Mouse (Mus musculus): ENCODE results near the gene Nfkbie.
A peak's percentile ranks its signal among the peaks of the same experiment; 100 is the strongest.

Nfkbie gene

DNA sequence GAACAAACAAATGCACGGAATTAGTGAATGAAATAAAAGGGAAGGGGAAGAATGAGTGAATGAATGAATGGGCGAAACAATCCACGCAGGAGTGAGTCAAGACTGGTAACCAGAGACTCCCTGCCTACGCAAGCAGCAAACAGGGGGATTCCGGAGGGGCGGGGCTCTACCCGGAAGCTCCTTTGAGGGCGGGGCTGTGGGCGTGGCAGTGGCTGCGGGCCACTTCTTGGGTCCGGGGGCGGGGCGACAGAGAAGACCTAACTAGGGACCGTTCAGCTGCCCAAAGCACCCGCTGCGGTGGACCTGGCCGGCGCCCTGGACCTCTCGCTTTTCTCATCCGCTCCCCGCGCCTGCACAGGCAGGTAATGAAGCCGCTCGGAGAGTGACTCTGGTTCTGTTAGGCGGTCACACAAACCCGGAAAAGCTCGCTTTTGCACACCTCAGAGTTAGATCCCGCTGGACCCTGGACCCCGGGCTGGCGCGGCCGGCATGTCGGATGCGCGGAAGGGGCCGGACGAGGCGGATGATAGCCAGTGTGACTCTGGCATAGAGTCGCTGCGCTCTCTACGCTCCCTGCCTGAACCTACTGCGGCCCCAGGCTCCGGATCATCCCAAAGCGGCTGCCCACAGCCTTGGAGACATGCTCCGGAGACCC, at the start of gene Nfkbie:
Gene Nfkbie (plus strand): TSS at position 252 of the 655 bp plus-strand sequence.
- DNase-seq (ENCODE audit: extremely low read depth, low read depth) = peak; percentile 68

DNA sequence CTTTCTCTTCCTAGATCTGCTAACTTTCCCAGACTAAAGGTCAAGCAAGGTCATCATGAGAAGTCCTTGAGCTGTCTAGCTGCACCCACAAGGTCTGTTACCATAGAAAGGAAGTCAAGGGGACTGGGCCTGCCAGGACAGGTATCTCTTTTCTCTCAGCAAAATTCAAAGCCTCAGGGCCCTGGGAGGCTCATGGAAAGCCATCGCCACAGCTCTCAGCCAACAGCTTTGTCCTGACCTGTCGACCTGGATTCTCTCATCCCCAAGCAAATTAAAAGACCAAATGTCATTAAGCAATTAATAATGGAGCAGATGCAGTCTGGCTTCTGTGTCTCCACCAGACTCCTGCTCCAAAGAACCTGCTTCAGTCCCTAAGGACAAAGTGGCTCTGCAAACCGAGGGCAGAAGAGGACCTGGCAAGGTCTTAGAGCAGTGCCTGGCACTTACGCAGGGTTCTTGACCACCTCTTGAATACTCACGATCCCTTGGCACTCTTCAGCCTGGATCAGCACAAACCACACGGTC, 49.5 kb upstream of the Nfkbie start:
- DNase-seq (ENCODE audit: extremely low read depth, low read depth) = no peak

DNA sequence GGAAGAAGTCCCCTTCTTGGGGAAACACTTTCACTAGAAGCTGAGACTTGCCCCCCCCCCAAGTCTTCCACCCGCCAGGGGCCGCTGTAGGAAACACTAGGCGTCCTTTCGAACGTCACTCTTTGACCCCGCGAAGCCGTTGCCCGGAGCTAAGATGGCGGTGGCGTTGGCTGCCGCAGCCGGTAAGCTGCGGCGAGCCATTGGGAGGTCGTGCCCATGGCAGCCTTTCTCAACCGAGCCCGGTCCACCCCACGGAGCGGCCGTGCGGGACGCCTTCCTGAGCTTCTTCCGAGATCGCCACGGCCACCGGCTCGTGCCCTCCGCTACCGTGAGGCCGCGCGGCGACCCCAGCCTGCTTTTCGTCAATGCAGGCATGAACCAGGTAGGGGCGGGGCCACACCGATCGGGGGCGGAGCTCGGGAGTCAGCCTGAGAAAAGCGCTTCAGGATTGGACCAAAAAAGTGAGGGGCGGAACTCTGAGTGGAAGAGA, 48.8 kb upstream of the Nfkbie start, which contains the start of gene Aars2:
Gene Aars2 (plus strand): TSS at position 142 of the 490 bp plus-strand sequence.
- DNase-seq (ENCODE audit: extremely low read depth, low read depth) = peak; percentile 74

DNA sequence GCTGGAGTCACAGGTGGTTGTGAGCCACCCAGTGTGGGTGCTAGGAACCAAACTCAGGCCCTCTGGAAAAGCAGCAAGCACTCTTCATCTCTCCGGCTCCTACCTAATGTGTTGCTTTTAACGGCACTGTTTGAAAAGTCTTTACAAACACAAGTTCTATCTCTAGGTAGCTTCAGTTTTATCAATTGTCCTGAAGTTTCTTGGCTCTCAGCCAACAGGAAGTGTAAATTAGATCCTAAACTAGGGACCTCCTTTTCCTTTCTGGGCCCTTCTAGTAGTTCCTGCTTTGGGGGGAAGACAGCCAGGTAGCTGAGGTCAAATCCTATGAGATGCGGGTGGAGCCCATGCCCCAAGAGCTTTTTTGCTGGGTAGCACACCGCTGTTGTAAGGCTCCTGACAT, 44.6 kb upstream of the Nfkbie start:
- no peak for DNase-seq (ENCODE audit: extremely low read depth, low read depth)

DNA sequence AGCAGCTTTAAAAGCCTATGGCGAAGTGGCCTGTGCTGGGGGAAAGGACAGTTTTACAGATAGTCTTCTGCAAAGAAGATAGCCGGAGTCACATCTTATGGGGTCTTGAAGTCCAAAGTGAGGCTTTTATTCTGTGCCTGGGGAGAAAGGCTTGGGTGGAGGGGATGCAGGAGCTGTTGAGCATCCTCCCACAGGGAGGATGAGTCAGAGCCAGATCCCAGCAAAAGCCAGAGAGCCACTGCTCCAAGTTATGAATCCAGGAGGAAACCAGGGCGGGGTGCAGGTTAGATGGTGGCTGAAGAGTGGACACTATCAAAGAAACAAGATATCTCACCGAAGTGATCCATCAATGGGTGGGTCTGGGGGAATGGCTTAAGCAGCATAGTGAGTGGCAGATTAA, 43.7 kb upstream of the Nfkbie start:
- DNase-seq (ENCODE audit: extremely low read depth, low read depth) = no peak

DNA sequence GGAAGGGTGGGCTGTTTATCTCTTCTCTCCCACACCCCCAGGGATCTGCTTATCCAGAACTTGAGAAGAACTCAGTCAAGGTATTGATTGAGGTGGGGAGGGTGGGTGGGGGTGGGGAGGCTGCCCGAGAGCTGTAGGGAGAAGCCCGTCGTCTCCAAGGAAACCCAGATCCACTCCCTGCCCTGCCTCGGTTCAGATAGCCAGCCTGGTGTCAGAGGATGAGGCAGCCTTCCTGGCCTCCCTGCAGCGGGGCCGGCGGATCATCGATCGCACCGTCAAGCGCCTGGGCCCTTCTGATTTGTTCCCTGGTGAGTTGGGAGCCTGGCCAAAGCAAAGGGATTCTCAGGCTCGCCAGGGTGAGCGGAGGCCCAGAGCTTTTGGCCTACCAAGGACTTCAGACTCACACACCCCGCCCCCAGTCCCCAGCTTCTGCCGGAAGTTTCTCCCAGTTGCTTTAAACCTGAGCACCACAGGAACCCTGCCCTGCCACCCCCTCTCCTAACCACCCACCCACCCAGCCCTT, 40.2 kb upstream of the Nfkbie start:
- DNase-seq (ENCODE audit: extremely low read depth, low read depth) = peak; percentile 70

DNA sequence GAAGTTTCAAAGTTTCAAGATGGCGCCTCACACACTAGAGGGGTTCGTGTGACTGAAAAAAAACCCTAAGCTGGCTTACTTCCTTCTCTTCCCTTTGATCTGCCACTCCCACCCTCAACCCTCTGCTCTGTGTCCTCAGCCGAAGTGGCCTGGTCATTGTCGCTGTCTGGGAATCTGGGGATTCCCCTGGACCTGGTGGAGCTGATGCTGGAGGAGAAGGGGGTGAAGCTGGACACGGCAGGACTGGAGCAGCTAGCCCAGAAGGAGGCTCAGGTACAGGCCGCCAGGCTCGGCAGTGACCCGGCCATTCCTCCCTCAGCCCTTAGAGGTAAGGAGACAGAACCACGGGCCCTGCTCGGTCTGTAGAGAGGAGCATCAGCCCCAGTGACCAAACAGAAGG, 39.7 kb upstream of the Nfkbie start:
- DNase-seq (ENCODE audit: extremely low read depth, low read depth) = no peak

DNA sequence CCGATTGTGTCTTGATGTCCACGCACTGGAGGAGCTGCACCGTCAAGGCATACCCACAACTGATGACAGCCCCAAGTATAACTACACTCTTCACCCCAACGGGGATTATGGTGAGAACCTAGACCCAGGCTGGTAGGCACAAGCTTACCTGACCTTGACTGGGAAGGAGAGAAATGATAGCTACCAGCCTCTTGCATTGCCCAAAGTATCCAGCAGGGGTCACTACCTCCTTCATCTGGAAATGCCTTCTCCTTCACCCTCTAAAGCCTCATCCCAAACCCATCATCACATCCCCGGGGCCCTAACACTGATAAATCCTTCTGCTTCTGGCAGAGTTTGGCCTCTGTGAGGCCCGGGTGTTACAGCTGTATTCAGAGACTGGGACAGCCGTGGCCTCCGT, 39.0 kb upstream of the Nfkbie start:
- DNase-seq (ENCODE audit: extremely low read depth, low read depth) = peak; percentile 74

DNA sequence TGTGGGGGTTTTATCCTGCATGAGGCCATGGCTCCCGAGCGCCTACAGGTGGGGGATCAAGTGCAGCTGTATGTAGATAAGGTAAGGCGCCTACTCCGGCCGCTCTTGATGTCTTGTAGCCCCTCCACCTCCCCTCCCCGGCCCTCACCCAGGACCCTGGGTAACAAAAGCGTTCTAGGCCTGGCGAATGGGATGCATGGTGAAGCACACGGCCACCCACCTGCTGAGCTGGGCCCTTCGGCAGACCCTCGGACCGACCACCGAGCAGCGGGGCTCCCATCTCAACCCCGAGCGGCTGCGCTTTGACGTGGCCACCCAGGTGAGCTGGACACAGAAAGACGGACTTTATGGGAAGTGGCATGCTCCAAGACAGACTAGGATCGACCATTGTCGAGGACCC, 38.4 kb upstream of the Nfkbie start:
- no peak for DNase-seq (ENCODE audit: extremely low read depth, low read depth)

DNA sequence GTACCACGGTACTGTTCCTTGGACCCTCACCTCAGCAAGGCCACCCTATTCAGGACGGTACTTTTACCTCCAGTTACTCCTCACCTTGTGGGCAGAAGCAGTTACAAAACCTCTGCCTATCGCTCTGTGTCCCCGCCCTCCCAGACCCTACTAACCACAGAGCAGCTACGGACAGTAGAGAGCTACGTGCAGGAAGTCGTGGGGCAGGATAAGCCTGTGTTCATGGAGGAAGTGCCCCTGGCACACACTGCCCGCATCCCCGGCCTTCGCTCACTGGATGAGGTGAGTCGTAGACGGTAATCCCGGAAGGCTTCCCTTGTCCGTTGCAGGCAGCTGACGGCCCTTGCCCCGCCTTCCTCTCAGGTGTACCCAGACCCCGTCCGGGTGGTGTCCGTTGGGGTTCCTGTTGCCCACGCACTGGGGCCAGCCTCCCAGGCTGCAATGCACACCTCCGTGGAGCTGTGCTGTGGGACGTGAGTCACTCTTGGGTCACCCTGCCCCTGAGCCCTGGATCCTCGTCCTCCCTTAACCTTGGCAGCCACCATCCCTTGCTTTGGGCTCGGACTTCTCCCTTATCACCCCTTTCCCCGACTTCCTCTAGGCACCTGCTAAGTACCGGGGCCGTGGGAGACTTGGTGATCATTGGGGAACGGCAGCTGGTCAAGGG, 37.8 kb upstream of the Nfkbie start:
- peak; percentile 77 for DNase-seq (ENCODE audit: extremely low read depth, low read depth)

DNA sequence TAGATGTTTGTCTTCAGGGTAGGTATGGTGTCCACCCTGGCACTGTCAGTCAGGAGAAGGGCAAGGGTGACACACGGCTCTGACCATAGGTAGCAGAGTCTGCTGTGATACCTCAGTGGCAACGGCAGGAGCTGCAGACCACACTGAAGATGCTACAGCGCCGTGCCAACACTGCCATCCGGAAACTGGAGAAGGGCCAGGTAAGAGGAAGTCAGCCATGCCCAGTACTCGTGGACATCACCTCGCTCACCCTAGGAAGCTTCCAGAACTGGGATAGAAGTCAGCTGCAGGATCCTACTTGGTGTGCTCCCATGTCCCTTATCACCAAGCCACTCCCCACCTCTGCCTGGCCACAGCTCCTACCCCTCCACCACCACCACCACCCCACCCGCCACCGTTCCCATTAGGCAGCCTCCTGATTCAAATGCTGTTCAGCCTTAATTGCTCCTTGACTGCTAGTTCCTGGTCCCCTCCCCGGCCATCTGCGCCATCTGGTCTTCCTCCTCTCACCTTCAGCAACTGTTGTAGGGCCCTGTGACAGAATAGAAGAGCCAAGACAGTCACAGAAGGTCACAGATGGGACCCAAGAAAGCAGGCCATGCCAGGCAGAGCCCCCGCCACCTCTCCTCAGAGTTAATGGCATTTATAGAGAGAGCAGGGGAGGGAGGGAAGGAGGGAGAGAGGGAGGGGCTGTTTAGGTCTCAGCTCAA, 36.6 kb upstream of the Nfkbie start:
- no peak for DNase-seq (ENCODE audit: extremely low read depth, low read depth)

DNA sequence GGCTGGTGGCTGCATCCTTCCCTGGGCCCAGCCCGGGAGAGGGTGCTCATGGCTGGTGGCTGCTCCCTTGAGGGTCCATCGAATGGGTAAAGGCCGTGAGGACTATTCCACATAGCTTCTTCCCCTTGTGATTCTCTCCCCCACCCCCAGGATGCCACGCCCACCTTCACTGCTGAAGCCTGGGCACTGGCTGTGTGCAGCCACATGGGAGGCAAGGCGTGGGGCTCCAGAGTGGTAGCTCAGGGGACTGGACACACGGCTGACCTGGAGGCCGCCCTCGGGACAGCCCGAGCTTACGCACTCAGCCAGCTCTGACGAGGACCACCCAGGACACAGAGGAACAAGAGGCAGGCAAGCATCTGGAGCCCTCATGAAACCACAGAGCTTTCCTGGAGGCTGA, 35.4 kb upstream of the Nfkbie start:
- no peak for DNase-seq (ENCODE audit: extremely low read depth, low read depth)

DNA sequence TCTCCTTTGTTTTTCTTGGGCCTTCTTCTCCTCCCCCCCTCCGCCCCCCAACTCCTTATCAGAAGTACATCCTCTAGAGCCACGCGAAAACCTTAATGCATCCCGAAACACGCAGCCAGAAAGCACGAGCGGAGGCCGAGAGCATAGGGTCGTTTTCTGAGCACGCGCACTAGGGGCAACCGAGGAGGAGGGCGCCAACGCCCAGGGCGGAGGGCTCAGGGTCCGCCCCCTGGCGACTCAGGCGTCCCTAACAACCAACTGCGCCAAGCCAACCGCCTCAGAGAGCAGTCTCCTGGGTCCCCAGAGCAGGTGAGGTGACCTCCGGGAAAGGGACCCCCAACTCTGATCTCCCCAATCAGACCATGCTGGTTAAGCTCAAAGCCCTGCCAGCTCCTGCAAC, 32.2 kb upstream of the Nfkbie start, which contains the start of gene Tcte1:
Gene Tcte1 (plus strand): TSS at position 172 of the 400 bp plus-strand sequence.
- no peak for DNase-seq (ENCODE audit: extremely low read depth, low read depth)

DNA sequence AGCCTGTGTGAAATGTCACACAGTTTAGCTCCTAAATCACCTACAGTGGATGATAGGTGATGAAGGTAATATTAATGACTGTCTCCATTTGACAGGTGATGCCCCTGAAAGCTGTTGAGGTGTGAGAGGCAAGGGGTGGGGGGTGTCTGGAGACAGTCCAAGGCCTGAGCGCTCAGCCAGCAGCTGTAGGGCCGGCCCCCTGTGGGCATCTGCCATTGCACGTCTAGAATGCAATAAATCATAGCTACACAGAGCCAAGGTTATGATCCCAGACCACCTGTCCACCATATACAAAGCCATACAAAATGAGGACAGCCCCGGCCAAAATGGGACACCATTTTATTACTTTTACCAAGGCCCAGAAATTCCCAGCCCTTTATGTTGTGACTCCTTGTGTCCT, 30.5 kb upstream of the Nfkbie start:
- no peak for DNase-seq (ENCODE audit: extremely low read depth, low read depth)

DNA sequence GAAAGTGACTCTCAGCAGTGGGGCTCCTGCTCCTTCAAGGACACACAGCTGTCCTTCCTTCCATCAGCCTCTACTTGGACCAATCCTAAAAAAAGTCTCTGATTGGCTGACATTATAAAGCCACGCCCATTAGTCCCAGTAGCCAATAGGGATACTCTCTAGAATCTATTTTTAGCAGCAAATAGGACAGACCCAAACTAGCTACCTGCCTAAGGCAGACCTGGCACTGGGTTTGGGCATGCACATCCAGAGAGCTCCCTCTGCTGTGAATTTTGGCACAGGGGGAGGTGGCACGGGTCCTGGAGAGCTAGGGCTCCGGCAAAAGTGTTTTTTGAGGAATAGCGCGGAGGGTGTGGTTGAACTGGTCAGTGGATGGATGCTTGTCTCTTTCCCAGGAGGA, 28.9 kb upstream of the Nfkbie start:
- DNase-seq (ENCODE audit: extremely low read depth, low read depth) = no peak

DNA sequence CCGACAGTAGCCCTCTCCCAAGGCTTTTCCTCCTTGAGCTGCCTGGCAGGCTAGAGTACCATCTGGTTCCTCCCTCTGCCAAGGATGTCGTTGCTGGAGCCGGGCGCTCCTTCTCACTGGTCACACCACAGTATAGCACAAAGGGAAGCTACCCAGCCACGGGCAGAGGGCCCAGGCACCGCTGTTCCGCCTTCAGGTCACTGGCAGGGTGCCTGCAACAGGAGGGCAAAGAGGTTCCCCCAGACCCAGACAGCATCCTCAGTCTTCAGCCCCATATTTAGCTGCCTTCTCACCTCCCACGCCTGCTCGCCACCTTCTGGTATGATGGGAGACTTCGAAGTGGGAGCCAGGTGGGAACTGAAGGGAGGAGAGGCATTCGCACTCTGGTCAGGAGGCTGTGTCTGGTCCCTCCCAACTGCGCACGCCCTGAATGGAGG, 25.1 kb upstream of the Nfkbie start:
- no peak for DNase-seq (ENCODE audit: extremely low read depth, low read depth)

DNA sequence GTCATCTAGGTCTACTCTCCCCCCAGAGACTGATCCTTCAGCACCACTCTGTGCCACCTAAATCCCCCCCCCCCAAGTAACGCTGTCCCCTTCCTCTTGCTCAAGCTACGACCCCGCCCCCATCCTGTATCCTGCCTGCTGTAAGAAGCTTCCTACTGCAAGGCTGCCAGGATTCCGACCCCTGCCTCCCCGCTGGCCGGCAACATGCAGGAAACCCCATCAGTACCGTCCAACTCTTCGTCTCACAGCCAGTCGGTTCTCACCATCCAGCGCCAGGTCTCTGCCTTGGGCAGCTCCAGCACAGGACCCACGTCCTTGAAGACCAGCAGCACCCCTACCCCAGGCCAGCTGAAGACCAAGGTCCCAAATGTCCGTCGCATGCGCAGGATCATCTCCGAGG, 22.6 kb upstream of the Nfkbie start:
- DNase-seq (ENCODE audit: extremely low read depth, low read depth) = no peak

DNA sequence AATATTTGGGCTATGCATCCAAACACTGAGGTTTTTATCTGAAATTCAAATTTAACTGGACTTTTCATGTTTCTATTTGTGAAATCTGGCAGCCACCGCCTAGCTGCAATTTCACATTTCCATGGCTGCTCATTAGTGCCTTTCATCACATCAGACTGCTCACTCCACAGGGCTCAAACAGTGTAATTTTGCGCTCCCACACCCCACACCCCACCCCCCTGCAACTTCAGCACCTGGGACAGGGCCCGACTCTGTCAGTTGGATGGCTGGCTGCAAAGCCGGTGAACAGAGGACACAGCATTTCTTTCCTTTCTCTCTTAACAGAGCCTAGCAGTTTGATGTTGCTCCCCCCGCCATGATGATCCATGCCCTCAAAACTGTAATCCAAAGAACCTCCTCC, 19.2 kb upstream of the Nfkbie start:
- DNase-seq (ENCODE audit: extremely low read depth, low read depth) = no peak

DNA sequence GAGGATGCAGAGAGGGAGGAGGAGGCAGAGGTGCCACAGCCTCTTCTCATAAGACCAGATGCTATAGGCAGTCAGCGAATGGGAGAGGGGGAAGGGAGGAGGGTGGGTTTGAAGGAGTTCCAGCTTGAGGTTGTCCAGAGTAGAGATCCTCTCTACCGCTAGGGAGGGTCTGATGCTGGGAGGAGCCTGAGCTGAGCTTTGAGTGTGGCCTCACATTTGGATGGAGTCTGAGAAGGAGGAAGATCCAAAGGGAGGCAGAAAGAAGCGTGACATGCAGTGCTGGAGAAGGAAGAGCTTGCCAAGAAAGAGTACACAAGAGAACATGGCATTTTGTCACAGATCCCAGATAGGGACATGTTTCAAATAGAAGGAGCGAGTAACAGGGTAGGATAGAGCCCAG, 17.1 kb upstream of the Nfkbie start:
- no peak for DNase-seq (ENCODE audit: extremely low read depth, low read depth)

DNA sequence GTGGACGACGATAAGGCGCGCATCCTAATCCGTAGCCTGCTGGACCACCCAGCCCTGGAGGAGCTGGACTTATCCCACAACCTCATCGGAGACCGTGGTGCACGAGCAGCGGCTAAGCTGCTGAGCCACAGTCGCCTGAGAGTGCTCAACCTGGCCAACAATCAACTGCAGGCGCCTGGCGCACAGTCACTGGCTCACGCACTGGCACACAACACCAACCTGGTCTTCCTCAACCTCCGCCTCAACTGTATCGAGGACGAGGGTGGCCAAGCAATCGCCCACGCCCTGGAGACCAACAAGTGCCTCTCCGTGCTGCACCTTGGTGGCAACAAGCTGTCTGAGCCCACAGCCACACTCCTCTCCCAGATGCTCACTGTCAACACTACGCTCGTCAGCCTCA, 15.8 kb upstream of the Nfkbie start:
- no peak for DNase-seq (ENCODE audit: extremely low read depth, low read depth)

DNA sequence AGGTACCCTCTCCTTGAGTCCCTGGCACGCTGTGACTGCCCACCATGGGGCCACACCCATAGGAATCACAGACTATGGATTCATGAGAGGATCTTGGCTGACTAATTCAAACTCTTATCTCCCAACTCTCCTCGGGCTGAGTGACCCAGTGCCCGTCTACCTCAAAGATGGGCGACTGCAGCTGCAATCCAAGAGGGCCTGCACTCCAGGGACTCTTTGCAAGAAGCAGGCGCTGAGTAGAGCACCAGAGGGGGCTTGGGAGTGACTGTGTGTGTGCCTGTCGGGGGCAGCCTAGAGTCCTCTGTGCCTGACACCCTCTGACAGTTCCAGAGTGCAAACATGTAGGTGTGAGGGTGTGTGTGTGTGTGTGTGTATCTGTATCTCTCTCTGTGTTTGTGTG, 13.4 kb upstream of the Nfkbie start:
- no peak for DNase-seq (ENCODE audit: extremely low read depth, low read depth)

DNA sequence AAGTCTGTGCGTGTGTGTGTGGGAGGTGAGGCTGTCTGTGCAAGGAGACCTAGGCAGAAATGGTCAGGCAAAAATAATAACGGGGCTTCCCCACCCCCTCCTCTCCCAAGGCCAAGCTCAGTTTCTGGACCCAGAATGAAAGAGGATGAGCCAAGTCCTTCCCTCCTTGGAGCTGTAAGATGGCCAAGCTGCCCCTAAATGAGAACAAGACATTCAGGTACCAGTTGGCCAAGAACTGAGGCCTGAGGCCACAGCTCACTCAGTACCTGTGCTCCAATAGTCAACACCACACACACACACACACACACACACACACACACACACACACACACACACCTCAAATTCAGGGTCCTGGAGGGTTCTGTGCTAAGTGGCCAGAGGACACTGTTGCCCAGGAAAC, 12.8 kb upstream of the Nfkbie start:
- no peak for DNase-seq (ENCODE audit: extremely low read depth, low read depth)

Data from MEL-GATA-1-ER (cell line).